Mouse (Mus musculus): ENCODE results near the gene Dennd2d.

GRCm38 (mm10) chr3:106483297-106483696, 1.1 kb downstream of the Dennd2d start:
- TF ChIP-seq GATA1 (IDR thresholded peaks at IDR 0.05; ENCODE audit: borderline replicate concordance, low read length), result no peak
- TF ChIP-seq FLI1 (IDR thresholded peaks at IDR 0.05; ENCODE audit: low read length), result no peak
